Mouse (Mus musculus): Measurements from ENCODE around the gene Ggta1. TPM values are rescaled to one million over a fixed set of nuclear protein-coding genes. Genes with fewer than 3 reads are reported as not detected.
A peak's percentile ranks its signal among the peaks of the same experiment; 100 is the strongest.

The Ggta1 gene
- polyA plus RNA-seq, 2 experiments, result 6.3 to 7.6 TPM

DNA sequence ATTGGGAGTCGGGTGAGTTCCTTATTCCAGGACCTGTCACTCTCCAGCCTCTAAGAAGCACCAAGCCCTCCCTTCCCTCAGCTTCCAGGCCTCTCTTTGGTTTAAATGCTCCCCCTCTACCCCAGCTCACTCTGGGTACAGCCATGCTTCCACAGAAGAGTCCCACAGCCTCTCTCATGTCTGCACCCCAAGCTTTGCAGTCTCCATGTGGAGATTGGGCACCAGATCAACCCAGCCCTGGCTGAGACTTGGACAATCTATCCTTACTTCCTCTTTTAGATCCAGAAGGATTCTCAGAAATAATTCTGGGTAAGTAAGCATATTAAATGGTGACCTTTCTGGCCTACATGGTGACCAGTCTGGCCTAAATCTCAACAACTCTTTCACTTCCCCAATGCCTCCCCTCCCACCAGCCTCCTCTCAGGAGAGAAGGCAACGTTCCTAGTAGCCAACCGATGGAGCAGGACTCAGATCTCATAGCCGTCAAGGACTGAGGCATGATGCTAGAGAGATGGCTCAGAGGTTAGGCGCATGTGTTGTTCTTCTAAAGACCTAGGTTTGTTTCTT is 11.5 kb downstream of the Ggta1 start:
- no peaks in the 10 kb centered on the region for H3K27me3 ChIP-seq (ENCODE audit: control insufficient read depth, insufficient read depth, low read length)
- H3K4me2 ChIP-seq (ENCODE audit: low read depth), result peak overlapping the region; percentile 46
- no peak for TF ChIP-seq EP300 (IDR thresholded peaks at IDR 0.05; ENCODE audit: low read depth)
- TF ChIP-seq CTCF (IDR thresholded peaks at IDR 0.05; ENCODE audit: low read depth), result no peak
- H3K9me3 ChIP-seq (ENCODE audit: control insufficient read depth, low read length), result no peaks in the 10 kb centered on the region
- 0 out of 2 replicates have a peak overlapping the region, but pooled peaks have one; percentile 11 for H3K27ac ChIP-seq
- H3K4me1 ChIP-seq (replicated peaks; ENCODE audit: control insufficient read depth in 2 of 2, insufficient read depth in 2 of 2, low read length in 1 of 2), result peaks cover 38 to 63% of the 10 kb centered on the region in 2 experiments
- H3K4me3 ChIP-seq (ENCODE audit: insufficient read depth in 1 of 2, low read depth in 2 of 2, low read length in 2 of 2), result no peak overlapping the region
- ATAC-seq (ENCODE audit: insufficient read depth), result no peak
- no peak overlapping the region; the same call in 1 of the 2 replicates for H3K9ac ChIP-seq (replicated peaks)
- H3K36me3 ChIP-seq (replicated peaks; ENCODE audit: control insufficient read depth, insufficient read depth, low read depth), result no peaks in the 10 kb centered on the region; the same call in 1 of the 2 replicates
- WGBS (ENCODE audit: insufficient replicate concordance), result 53% methylated on average over 5 of the region's 5 CpGs
- DNase-seq (ENCODE audit: low read depth in 3 of 3, low spot score in 3 of 3), result no peak

DNA sequence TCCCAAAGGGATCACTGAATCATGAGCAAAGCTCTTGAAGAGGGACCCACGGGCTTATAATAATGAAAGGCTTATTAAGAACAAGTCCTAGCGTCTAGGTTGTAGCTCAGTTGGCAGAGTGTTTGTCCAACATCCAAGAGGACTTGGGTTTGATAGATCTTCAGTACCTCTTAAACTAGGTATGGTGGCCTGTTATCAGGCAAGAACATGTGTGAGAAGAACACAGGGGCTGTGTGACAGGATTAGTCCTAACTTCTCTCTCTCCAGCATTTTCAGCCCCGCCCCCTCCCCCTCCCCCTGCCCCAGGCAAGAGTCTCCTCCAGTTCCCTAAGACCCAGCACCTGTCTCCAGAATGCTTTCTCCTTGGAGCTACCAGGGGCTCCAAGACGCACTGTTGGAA is 12.2 kb downstream of the Ggta1 start:
- peaks cover 38 to 66% of the 10 kb centered on the region in 2 experiments for H3K4me1 ChIP-seq (replicated peaks; ENCODE audit: control insufficient read depth in 2 of 2, insufficient read depth in 2 of 2, low read length in 1 of 2)

DNA sequence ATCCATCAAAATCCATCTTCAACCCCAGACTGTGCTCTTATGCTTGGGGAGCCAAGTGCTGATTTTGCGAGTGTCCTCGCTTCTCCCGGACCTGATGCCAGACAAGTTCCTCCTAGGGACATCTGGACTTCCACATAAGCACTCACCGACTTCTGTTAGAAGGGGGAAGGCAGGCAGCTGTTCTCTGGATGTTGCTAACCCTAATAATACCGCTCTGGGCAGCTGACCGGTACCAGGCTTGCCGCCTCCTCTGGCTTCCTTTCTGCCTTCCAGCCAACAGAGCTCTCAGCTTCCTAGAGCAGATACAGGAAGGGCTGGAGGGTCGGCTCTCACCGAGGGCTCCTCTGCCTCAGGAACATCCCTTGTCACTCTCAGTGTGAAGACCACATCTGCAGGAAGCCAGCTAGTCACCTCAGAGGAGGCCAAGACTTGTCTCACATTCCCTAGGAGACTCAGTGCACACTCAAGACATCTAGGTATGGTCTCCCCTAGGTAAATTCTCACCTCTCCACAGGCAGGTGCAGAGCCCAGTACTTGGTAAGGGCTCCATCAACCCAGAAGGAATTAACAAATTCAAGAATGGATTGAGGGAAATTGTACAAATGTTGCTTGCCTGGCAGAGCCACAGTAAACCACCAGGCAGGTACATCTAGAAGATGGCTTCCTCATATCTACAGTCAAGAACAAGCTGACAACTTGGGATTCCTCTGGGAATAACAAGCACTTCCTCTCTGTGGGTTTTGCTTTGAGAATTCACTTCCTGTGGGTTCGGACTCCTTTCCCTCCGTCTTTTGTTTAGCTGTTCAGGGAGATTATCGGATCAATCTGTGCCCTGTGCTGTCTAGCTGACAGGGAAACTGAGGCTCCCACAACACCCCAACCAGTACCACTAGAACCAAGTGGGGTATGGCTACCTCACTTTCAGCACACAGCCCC is 13.1 kb downstream of the Ggta1 start:
- DNase-seq (ENCODE audit: low read depth in 3 of 3, low spot score in 3 of 3), result no peak
- no peaks in the 10 kb centered on the region; the same call in 1 of the 2 replicates for H3K36me3 ChIP-seq (replicated peaks; ENCODE audit: control insufficient read depth, insufficient read depth, low read depth)
- H3K9ac ChIP-seq (replicated peaks), result no peak overlapping the region
- ATAC-seq (ENCODE audit: insufficient read depth), result no peak
- TF ChIP-seq EP300 (IDR thresholded peaks at IDR 0.05; ENCODE audit: low read depth) (no peak), CTCF (IDR thresholded peaks at IDR 0.05; ENCODE audit: low read depth) (no peak)
- 40% methylated on average over 12 of the region's 12 CpGs for WGBS (ENCODE audit: insufficient replicate concordance)
- peaks cover 38 to 69% of the 10 kb centered on the region in 2 experiments for H3K4me1 ChIP-seq (replicated peaks; ENCODE audit: control insufficient read depth in 2 of 2, insufficient read depth in 2 of 2, low read length in 1 of 2)
- H3K9me3 ChIP-seq (ENCODE audit: control insufficient read depth, low read length), result no peaks in the 10 kb centered on the region
- H3K27ac ChIP-seq, result no peak overlapping the region; the same call in 1 of the 2 replicates
- H3K4me3 ChIP-seq (ENCODE audit: insufficient read depth in 1 of 2, low read depth in 2 of 2, low read length in 2 of 2), result no peak overlapping the region
- no peaks in the 10 kb centered on the region for H3K27me3 ChIP-seq (ENCODE audit: control insufficient read depth, insufficient read depth, low read length)
- peak overlapping the region; percentile 46 for H3K4me2 ChIP-seq (ENCODE audit: low read depth)

More for the DNA sequence above, 12.2 kb downstream of the Ggta1 start:
- TF ChIP-seq CTCF (IDR thresholded peaks at IDR 0.05; ENCODE audit: low read depth) (no peak), EP300 (IDR thresholded peaks at IDR 0.05; ENCODE audit: low read depth) (peak; percentile 58; the same call in 1 of the 2 replicates)
- peak in 2 of 3 experiments; percentile 40 to 41 for DNase-seq (ENCODE audit: low read depth in 3 of 3, low spot score in 3 of 3)
- no peak overlapping the region for H3K4me3 ChIP-seq (ENCODE audit: insufficient read depth in 1 of 2, low read depth in 2 of 2, low read length in 2 of 2)
- no peaks in the 10 kb centered on the region for H3K9me3 ChIP-seq (ENCODE audit: control insufficient read depth, low read length)
- peak overlapping the region; percentile 46 for H3K4me2 ChIP-seq (ENCODE audit: low read depth)
- no peaks in the 10 kb centered on the region for H3K27me3 ChIP-seq (ENCODE audit: control insufficient read depth, insufficient read depth, low read length)
- no peaks in the 10 kb centered on the region; the same call in 1 of the 2 replicates for H3K36me3 ChIP-seq (replicated peaks; ENCODE audit: control insufficient read depth, insufficient read depth, low read depth)
- peak overlapping the region; percentile 33 for H3K27ac ChIP-seq
- peak; percentile 81 for ATAC-seq (ENCODE audit: insufficient read depth)
- 37% methylated on average over 4 of the region's 4 CpGs for WGBS (ENCODE audit: insufficient replicate concordance)
- H3K9ac ChIP-seq (replicated peaks), result peak overlapping the region; percentile 23; the same call in 1 of the 2 replicates

DNA sequence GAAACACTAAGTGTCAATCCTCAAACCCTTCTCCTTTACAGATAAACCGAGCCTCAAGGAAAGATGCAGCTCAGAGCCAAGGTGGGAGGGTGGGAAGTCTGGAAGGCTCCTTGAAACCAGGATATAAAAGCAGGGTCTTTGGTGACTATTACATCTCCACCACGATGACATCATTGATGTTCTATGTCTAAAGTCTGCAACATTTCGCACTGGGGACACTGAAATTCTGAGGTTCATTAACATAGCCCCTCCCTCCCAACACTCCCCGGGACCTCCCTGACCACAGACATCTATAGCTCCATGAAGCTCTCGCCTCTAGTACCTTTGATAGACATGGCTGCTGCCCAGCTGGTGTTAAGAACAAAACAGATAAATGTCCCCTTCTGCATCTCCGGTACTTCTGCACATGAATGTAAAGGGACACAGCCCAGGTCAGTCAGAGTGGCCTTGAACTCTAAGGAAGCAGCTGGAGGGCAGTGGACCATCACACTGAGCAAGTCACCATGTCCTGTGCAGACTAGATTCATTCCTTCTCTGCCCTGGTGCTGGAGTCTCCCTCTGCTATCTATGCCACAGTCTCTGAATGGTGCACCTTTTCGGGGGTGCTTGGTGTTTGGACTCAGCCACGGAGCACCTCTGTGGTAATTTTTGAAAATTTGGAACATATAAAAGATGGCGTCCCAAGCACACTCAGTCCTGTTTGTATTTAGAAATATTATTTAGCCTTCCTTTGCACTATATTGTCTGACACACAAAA is 13.9 kb downstream of the Ggta1 start:
- Histone ChIP-seq H3K9ac (replicated peaks) (no peak overlapping the region), H3K4me3 (ENCODE audit: insufficient read depth in 1 of 2, low read depth in 2 of 2, low read length in 2 of 2) (no peak overlapping the region), H3K27me3 (ENCODE audit: control insufficient read depth, insufficient read depth, low read length) (no peaks in the 10 kb centered on the region), H3K4me2 (ENCODE audit: low read depth) (no peak overlapping the region), H3K9me3 (ENCODE audit: control insufficient read depth, low read length) (no peaks in the 10 kb centered on the region), H3K4me1 (replicated peaks; ENCODE audit: control insufficient read depth in 2 of 2, insufficient read depth in 2 of 2, low read length in 1 of 2) (peaks cover 38 to 75% of the 10 kb centered on the region in 2 experiments), H3K27ac (no peak overlapping the region), H3K36me3 (replicated peaks; ENCODE audit: control insufficient read depth, insufficient read depth, low read depth) (no peaks in the 10 kb centered on the region; the same call in 1 of the 2 replicates)
- DNase-seq (ENCODE audit: low read depth in 3 of 3, low spot score in 3 of 3) (no peak), ATAC-seq (ENCODE audit: insufficient read depth) (no peak)
- TF ChIP-seq EP300 (IDR thresholded peaks at IDR 0.05; ENCODE audit: low read depth) (no peak), CTCF (IDR thresholded peaks at IDR 0.05; ENCODE audit: low read depth) (no peak)
- WGBS (ENCODE audit: insufficient replicate concordance), result 44% methylated on average over 9 of the region's 9 CpGs
